Mouse (Mus musculus): ENCODE measurements around the gene Usp19. TPM values are rescaled to one million over a fixed set of nuclear protein-coding genes. Genes with fewer than 3 reads are reported as not detected.

Gene Usp19
- polyA plus RNA-seq, 1 experiment, result 70.8 TPM

DNA sequence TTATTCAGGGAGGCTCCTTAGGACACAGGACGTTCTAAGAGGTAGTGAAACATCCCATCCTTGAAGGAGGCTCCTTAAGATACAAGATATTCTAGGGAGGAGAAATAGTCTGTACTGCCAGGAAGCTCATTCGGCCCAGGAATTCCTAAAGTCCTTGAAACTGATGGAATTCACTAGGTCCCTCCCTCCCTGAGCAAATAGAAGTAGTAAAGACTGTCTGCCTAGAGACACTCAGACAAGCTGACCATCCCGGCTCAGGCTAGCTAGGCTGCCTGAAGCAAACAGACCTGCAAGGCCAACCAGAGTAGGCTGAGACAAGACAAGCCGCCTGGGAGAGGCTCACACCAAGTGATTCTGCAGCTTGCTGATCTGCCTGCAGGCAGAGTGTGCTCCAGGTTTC lies 20.6 kb upstream of the Usp19 start:
- TF ChIP-seq CEBPB (IDR thresholded peaks at IDR 0.05; ENCODE audit: low read depth) (no peak), USF1 (IDR thresholded peaks at IDR 0.05; ENCODE audit: low read depth) (no peak), MAX (IDR thresholded peaks at IDR 0.05) (no peak), CTCF (IDR thresholded peaks at IDR 0.05; ENCODE audit: control insufficient read depth, insufficient read depth, insufficient read length) (no peak), FOSL1 (IDR thresholded peaks at IDR 0.05; ENCODE audit: insufficient read depth, low read length, poor library complexity, severe bottlenecking) (no peak), MYOG (IDR thresholded peaks at IDR 0.05; ENCODE audit: control insufficient read depth, extremely low read depth, insufficient read length) (no peak), MYOD1 (IDR thresholded peaks at IDR 0.05; ENCODE audit: control insufficient read depth, insufficient read length, low read depth) (no peak)
- no peak overlapping the region for H3ac ChIP-seq (ENCODE audit: control insufficient read depth, insufficient read length, low read depth)
- no peaks in the 10 kb centered on the region for H3K79me3 ChIP-seq (ENCODE audit: low read depth)
- H3K4me3 ChIP-seq (ENCODE audit: insufficient read depth, poor library complexity, severe bottlenecking), result no peak overlapping the region
- H3K79me2 ChIP-seq (ENCODE audit: control insufficient read depth, insufficient read depth), result no peaks in the 10 kb centered on the region
- H3K27me3 ChIP-seq (ENCODE audit: control insufficient read depth, insufficient read depth, insufficient read length), result no peaks in the 10 kb centered on the region
- H3K36me3 ChIP-seq (ENCODE audit: control insufficient read depth, insufficient read depth), result peaks cover 7% of the 10 kb centered on the region

DNA sequence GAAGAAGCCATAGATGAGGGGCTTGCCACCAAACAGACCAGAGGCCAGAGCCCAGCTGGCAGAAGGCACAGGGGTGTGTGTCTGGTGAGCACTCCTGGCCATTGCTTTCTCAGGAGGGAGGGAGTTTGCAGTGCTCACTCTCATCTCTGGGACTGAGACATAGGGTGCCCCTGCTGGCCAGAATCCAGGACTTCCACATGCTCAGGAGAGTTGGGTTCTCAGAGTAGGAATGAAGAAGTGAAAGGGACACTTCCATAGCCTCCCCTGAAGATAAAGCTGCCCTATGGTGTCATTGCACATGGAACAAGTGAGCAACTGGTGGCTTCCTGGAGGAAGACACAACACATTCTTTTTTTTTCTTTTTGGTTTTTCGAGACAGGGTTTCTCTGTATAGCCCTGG lies 15.9 kb upstream of the Usp19 start:
- Histone ChIP-seq H3ac (ENCODE audit: control insufficient read depth, insufficient read length, low read depth) (no peak overlapping the region), H3K27me3 (ENCODE audit: control insufficient read depth, insufficient read depth, insufficient read length) (no peaks in the 10 kb centered on the region), H3K4me3 (ENCODE audit: insufficient read depth, poor library complexity, severe bottlenecking) (no peak overlapping the region), H3K79me3 (ENCODE audit: low read depth) (no peaks in the 10 kb centered on the region), H3K36me3 (ENCODE audit: control insufficient read depth, insufficient read depth) (no peaks in the 10 kb centered on the region), H3K79me2 (ENCODE audit: control insufficient read depth, insufficient read depth) (no peaks in the 10 kb centered on the region)
- TF ChIP-seq CEBPB (IDR thresholded peaks at IDR 0.05; ENCODE audit: low read depth) (no peak), MYOG (IDR thresholded peaks at IDR 0.05; ENCODE audit: control insufficient read depth, extremely low read depth, insufficient read length) (no peak), CTCF (IDR thresholded peaks at IDR 0.05; ENCODE audit: control insufficient read depth, insufficient read depth, insufficient read length) (no peak), USF1 (IDR thresholded peaks at IDR 0.05; ENCODE audit: low read depth) (no peak), MAX (IDR thresholded peaks at IDR 0.05) (no peak), FOSL1 (IDR thresholded peaks at IDR 0.05; ENCODE audit: insufficient read depth, low read length, poor library complexity, severe bottlenecking) (no peak), MYOD1 (IDR thresholded peaks at IDR 0.05; ENCODE audit: control insufficient read depth, insufficient read length, low read depth) (no peak)

DNA sequence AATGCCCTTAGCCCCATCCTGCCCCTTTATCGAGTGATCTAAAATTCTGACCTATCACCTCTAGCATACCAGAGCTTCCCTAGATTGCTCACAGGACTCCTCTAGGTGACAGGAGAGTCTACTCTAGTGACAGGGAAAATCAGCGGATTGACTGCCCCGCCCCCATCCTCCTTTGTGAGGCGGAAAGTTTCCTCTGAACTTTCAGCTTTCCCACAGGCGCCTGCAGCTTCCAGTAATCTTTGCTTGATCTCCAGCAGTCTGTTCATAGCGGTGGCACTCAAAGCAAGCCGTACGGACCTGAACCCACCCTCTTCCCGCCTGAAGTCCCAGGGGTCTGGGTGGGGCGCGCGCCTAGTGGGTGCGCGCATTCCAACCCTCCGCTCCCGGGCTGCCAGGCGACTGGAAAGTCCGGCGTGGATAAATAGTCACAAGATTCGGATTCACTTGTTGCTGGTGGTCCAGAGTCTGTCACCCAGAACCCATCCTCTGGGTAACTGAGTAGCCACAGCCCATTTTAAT lies 11.7 kb upstream of the Usp19 start:
- Histone ChIP-seq H3K79me3 (ENCODE audit: low read depth) (peaks cover 12% of the 10 kb centered on the region), H3ac (ENCODE audit: control insufficient read depth, insufficient read length, low read depth) (peak overlapping the region; percentile 38), H3K27me3 (ENCODE audit: control insufficient read depth, insufficient read depth, insufficient read length) (no peaks in the 10 kb centered on the region), H3K79me2 (ENCODE audit: control insufficient read depth, insufficient read depth) (peaks cover 32% of the 10 kb centered on the region), H3K36me3 (ENCODE audit: control insufficient read depth, insufficient read depth) (peaks cover 27% of the 10 kb centered on the region), H3K4me3 (ENCODE audit: insufficient read depth, poor library complexity, severe bottlenecking) (peak overlapping the region; percentile 25)
- TF ChIP-seq MAX (IDR thresholded peaks at IDR 0.05) (peak; percentile 32), MYOD1 (IDR thresholded peaks at IDR 0.05; ENCODE audit: control insufficient read depth, insufficient read length, low read depth) (no peak)

DNA sequence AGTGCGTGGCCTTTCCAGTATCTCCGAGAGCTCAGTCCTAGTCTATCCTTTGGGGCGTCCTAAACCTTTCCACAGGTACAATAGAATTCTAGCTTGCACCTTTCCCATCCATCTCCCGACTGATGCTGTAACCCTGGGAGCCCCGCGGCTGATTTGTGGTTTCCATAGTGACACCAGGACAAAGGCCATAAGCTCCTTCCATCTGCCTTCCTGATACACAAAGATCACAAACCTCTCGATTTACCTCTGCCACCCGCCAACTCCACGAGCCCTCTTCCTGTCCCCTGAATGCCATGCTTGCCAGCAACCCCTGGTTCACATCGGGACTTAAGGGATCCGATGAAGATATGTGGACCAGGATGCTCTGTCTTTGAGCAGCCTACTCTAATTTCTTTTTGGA lies 11.2 kb upstream of the Usp19 start:
- peaks cover 27% of the 10 kb centered on the region for H3K36me3 ChIP-seq (ENCODE audit: control insufficient read depth, insufficient read depth)
- no peak overlapping the region for H3ac ChIP-seq (ENCODE audit: control insufficient read depth, insufficient read length, low read depth)
- peaks cover 32% of the 10 kb centered on the region for H3K79me2 ChIP-seq (ENCODE audit: control insufficient read depth, insufficient read depth)
- peaks cover 12% of the 10 kb centered on the region for H3K79me3 ChIP-seq (ENCODE audit: low read depth)
- no peaks in the 10 kb centered on the region for H3K27me3 ChIP-seq (ENCODE audit: control insufficient read depth, insufficient read depth, insufficient read length)
- no peak overlapping the region for H3K4me3 ChIP-seq (ENCODE audit: insufficient read depth, poor library complexity, severe bottlenecking)
- no peak for TF ChIP-seq CEBPB (IDR thresholded peaks at IDR 0.05; ENCODE audit: low read depth)
- no peak for TF ChIP-seq MAX (IDR thresholded peaks at IDR 0.05)
- no peak for TF ChIP-seq MYOG (IDR thresholded peaks at IDR 0.05; ENCODE audit: control insufficient read depth, extremely low read depth, insufficient read length)
- no peak for TF ChIP-seq FOSL1 (IDR thresholded peaks at IDR 0.05; ENCODE audit: insufficient read depth, low read length, poor library complexity, severe bottlenecking)
- no peak for TF ChIP-seq MYOD1 (IDR thresholded peaks at IDR 0.05; ENCODE audit: control insufficient read depth, insufficient read length, low read depth)
- TF ChIP-seq CTCF (IDR thresholded peaks at IDR 0.05; ENCODE audit: control insufficient read depth, insufficient read depth, insufficient read length), result no peak

DNA sequence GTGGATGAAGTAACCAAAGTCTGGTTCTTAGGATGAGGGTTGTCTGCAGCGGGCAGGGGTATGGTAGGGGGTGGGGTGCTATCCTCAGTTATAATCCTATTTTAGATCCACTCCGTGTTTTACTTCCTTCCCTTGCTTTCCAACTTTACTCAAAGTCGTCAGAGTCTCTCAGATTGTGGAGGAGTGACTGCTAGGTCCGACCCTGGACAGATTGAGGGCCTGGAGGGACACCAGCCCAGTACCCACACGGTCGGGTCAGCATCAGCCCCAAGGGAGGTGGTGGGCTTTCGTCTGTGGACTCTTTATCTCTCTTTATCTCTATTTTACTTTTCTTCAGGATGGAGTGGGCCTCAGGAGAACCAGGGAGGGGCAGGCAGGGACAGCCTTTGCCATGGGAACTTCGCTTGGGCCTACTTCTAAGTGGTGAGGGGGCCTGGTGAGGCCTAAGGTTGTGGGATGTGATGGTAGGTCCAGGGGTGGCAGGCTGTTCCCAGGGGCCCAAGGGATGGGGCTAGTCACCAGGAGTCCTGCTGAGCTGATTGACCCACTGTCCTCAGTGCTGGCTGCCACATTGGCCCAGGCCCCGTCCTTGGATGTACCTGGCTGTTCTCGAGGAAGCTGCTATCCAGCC lies 10.6 kb upstream of the Usp19 start, which contains the start of gene Lamb2:
TSS of gene Lamb2 (plus strand) at position 16 of the 631 bp plus-strand sequence.
- TF ChIP-seq MAX (IDR thresholded peaks at IDR 0.05), result no peak
- TF ChIP-seq CTCF (IDR thresholded peaks at IDR 0.05; ENCODE audit: control insufficient read depth, insufficient read depth, insufficient read length), result no peak
- TF ChIP-seq MYOD1 (IDR thresholded peaks at IDR 0.05; ENCODE audit: control insufficient read depth, insufficient read length, low read depth), result no peak
- TF ChIP-seq FOSL1 (IDR thresholded peaks at IDR 0.05; ENCODE audit: insufficient read depth, low read length, poor library complexity, severe bottlenecking), result no peak
- H3ac ChIP-seq (ENCODE audit: control insufficient read depth, insufficient read length, low read depth), result peak within 1 kb of the TSS; percentile 78
- H3K79me3 ChIP-seq (ENCODE audit: low read depth), result peaks cover 12% of the 10 kb centered on the region

More for the DNA sequence above, 10.6 kb upstream of the Usp19 start, which contains the start of gene Lamb2:
- H3K79me2 ChIP-seq (ENCODE audit: control insufficient read depth, insufficient read depth), result peaks cover 32% of the 10 kb centered on the region
- H3K36me3 ChIP-seq (ENCODE audit: control insufficient read depth, insufficient read depth), result peaks cover 28% of the 10 kb centered on the region
- H3K4me3 ChIP-seq (ENCODE audit: insufficient read depth, poor library complexity, severe bottlenecking), result peak within 1 kb of the TSS; percentile 53
- H3K27me3 ChIP-seq (ENCODE audit: control insufficient read depth, insufficient read depth, insufficient read length), result no peaks in the 10 kb centered on the region

All from C2C12 (cell line).